Comparison of ENCODE assay signal across 11 mouse cellular contexts in genomic region chrX:146962914-146963547, GRCm38 (mm10). TPM values are rescaled to one million over a fixed set of nuclear protein-coding genes. Genes with fewer than 3 reads are reported as not detected.
DNase-seq lines count a peak whose midpoint lies in the region; ATAC-seq and TF ChIP-seq lines count a peak whose summit lies in the region.
"Had no signal": no experiment of that assay in that cellular context is flagged by ENCODE, and none has a peak within 500 bp of the region (broad histone marks: within the 10 kb centered on the region; RNA-seq: fewer than 3 reads in every experiment).

No protein-coding gene starts in this region.

- H3K4me3 ChIP-seq in lung, postnatal 0 days (ENCODE audit: low read depth, low read length): no peak overlapping the region
- peak overlapping the region; percentile 62 for H3K4me3 ChIP-seq in olfactory bulb, adult 2 months (ENCODE audit: insufficient read depth, low read depth, low read length)
- H3K4me3 ChIP-seq: erythroblast, embryonic 14.5 days; myocyte had no signal

- no peak for ATAC-seq in lung, postnatal 0 days

- DNase-seq in cerebellum, postnatal 25 days: peak; percentile 14 to 56
- no peak for DNase-seq in cerebellum, adult 9-10 months
- DNase-seq in lung, postnatal 0 days (ENCODE audit: low spot score): no peak
- DNase-seq in lung, adult 18-20 months: no peak
- peak; percentile 13 to 21 for DNase-seq in left cerebral cortex, postnatal 36 days (ENCODE audit: low spot score in 2 of 2)
- no peak for DNase-seq in urinary bladder, adult 2 months (ENCODE audit: low spot score)
- no peak for DNase-seq in ovary, postnatal 14 days (ENCODE audit: low spot score)

- intact Hi-C loops in left cerebral cortex, postnatal 36 days (cut with DNase I): loop anchor here (10.0 kb wide), 1 partner anchor 1418 kb away; no protein-coding TSS in a partner anchor

- no peak overlapping the region for H3K9ac ChIP-seq in lung, postnatal 0 days (replicated peaks; ENCODE audit: low read depth)

- WGBS in lung, postnatal 0 days: 15% methylated on average over 33 of the region's 37 CpGs
- WGBS in olfactory bulb, adult 2 months: 14% methylated on average over 33 of the region's 37 CpGs

- 0 out of 2 replicates have a peak overlapping the region, but pooled peaks have one; percentile 14 for H3K4me2 ChIP-seq in lung, postnatal 0 days (replicated peaks; ENCODE audit: low read depth, low read length)

- H3K4me1 ChIP-seq in lung, postnatal 0 days (ENCODE audit: insufficient read depth, low read depth, low read length): no peaks in the 10 kb centered on the region
- H3K4me1 ChIP-seq in olfactory bulb, adult 2 months (ENCODE audit: control insufficient read depth, insufficient read depth, low read length): peaks cover 6% of the 10 kb centered on the region; the same call in 1 of the 2 replicates

- no peaks in the 10 kb centered on the region for H3K27me3 ChIP-seq in lung, postnatal 0 days (replicated peaks; ENCODE audit: insufficient read depth, low read length)

- no peaks in the 10 kb centered on the region for H3K9me3 ChIP-seq in lung, postnatal 0 days (ENCODE audit: low read length)

- H3K27ac ChIP-seq in lung, postnatal 0 days (ENCODE audit: low read length): no peak overlapping the region
- no peak overlapping the region for H3K27ac ChIP-seq in olfactory bulb, adult 2 months (ENCODE audit: insufficient read depth, low read depth, low read length)

- no peak for TF ChIP-seq POLR2A in olfactory bulb, adult 2 months (IDR thresholded peaks at IDR 0.05; ENCODE audit: insufficient read depth, low read depth, low read length)

- TF ChIP-seq CTCF in lung, postnatal 0 days (IDR thresholded peaks at IDR 0.05): no peak
- no peak for TF ChIP-seq CTCF in olfactory bulb, adult 2 months (IDR thresholded peaks at IDR 0.05; ENCODE audit: insufficient read depth, low read depth, low read length)

- TF ChIP-seq EP300 in lung, postnatal 0 days (IDR thresholded peaks at IDR 0.05): no peak

- no peaks in the 10 kb centered on the region for H3K36me3 ChIP-seq in lung, postnatal 0 days (ENCODE audit: insufficient read depth, low read length)

RNA-seq across cellular contexts. Expression of gene Htr2c, which starts 0.7 kb away (rescaled TPM):
- polyA plus RNA-seq in lung, postnatal 0 days (2015; fragmentation: Nextera tagmentation; extraction: Ambion mirVana): 0.04 and 0.05 TPM in 2 replicates
- total RNA-seq in left cerebral cortex, postnatal 36 days (2021): 10 to 100 TPM; 23.6 to 32.0 TPM
- polyA plus RNA-seq in olfactory bulb, adult 2 months (2012; ENCODE audit: insufficient read depth, insufficient read length, low replicate concordance, missing spikeins): not detected in 2 replicates
- not detected in 2 replicates for polyA plus RNA-seq in urinary bladder, adult 2 months (2012; rRNA removed)
- polyA plus RNA-seq: C2C12; erythroblast, embryonic 14.5 days; myocyte had no signal

Comparison
In these comparisons a context has a peak if more than half of its experiments do, and no peak if none do; other contexts are left out.
1. DNase-seq: peak in cerebellum, postnatal 25 days (2 of 2) and left cerebral cortex, postnatal 36 days (2 of 2); none in cerebellum, adult 9-10 months (single experiment), lung, postnatal 0 days (single experiment), lung, adult 18-20 months (0 of 2), urinary bladder, adult 2 months (single experiment) and ovary, postnatal 14 days (single experiment).